Mouse (Mus musculus): ENCODE results near the gene Nfe2l1. TPM values are rescaled to one million over a fixed set of nuclear protein-coding genes. Genes with fewer than 3 reads are reported as not detected.
"Not testable (repeated sequence)": the region's sequence is repeated elsewhere in the genome, so short reads cannot be mapped to it uniquely, and the experiment has no call there.

Nfe2l1 gene
- polyA plus RNA-seq, 1 experiment from 2014 or later = 65.7 TPM

DNA sequence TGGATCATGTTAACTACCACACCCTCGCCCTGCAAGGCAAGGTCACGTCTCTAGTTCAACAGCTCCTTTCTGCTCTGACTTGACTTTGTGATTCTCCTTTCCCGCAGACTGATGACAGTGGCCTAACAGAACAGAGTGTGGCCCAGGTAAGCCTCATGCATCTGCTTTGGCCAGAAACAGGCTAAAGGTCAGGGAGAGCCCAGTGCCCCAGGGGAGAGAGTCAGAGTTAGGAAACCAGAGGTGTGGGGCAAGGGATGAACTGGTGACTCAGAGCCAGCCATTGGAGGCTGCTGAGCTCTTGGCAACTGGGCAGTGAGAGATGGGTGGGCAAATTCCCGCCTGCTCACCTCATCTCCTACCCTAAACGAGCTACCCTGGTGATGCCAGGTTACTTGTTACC, 27.7 kb upstream of the Nfe2l1 start:
- WGBS = 69% methylated on average over 5 of the region's 5 CpGs
- Histone ChIP-seq H3K4me1 (ENCODE audit: control insufficient read depth, insufficient read depth, low read length) (peaks cover 11% of the 10 kb centered on the region; the same call in 1 of the 2 replicates), H3K4me3 (replicated peaks; ENCODE audit: low read length) (no peak overlapping the region)

GRCm38 (mm10) chr11:96849681-96850467, 20.1 kb upstream of the Nfe2l1 start, which contains the start of gene Copz2:
TSS of gene Copz2 (plus strand) at chr11:96849870.
- peak; percentile 92 for ATAC-seq (ENCODE audit: insufficient read depth, low FRiP score)
- no peaks in the 10 kb centered on the region for H3K27me3 ChIP-seq (ENCODE audit: control insufficient read depth, insufficient read depth, low read length)
- no peaks in the 10 kb centered on the region for H3K36me3 ChIP-seq (ENCODE audit: control insufficient read depth, insufficient read depth, low read length)
- WGBS = 1% methylated on average over 54 of the region's 60 CpGs
- H3K4me3 ChIP-seq (replicated peaks; ENCODE audit: low read length) = peak within 1 kb of the TSS; percentile 72
- H3K4me1 ChIP-seq (ENCODE audit: control insufficient read depth, insufficient read depth, low read length) = peaks cover 7% of the 10 kb centered on the region; the same call in 1 of the 2 replicates
- peak within 1 kb of the TSS; percentile 84 for H3K9ac ChIP-seq (ENCODE audit: low read length)
- H3K4me2 ChIP-seq (ENCODE audit: low read depth, low read length) = peak within 1 kb of the TSS; percentile 75
- H3K9me3 ChIP-seq (replicated peaks; ENCODE audit: control insufficient read depth, low read length) = no peaks in the 10 kb centered on the region; the same call in 1 of the 2 replicates
- H3K27ac ChIP-seq (ENCODE audit: low read length) = peak within 1 kb of the TSS; percentile 75

More for the DNA sequence above, 27.7 kb upstream of the Nfe2l1 start:
- Histone ChIP-seq H3K27ac (ENCODE audit: low read length) (no peak overlapping the region), H3K9me3 (replicated peaks; ENCODE audit: control insufficient read depth, low read length) (no peaks in the 10 kb centered on the region), H3K9ac (ENCODE audit: low read length) (no peak overlapping the region), H3K27me3 (ENCODE audit: control insufficient read depth, insufficient read depth, low read length) (no peaks in the 10 kb centered on the region), H3K36me3 (ENCODE audit: control insufficient read depth, insufficient read depth, low read length) (no peaks in the 10 kb centered on the region), H3K4me2 (ENCODE audit: low read depth, low read length) (no peak overlapping the region)
- ATAC-seq (ENCODE audit: insufficient read depth, low FRiP score) = no peak

DNA sequence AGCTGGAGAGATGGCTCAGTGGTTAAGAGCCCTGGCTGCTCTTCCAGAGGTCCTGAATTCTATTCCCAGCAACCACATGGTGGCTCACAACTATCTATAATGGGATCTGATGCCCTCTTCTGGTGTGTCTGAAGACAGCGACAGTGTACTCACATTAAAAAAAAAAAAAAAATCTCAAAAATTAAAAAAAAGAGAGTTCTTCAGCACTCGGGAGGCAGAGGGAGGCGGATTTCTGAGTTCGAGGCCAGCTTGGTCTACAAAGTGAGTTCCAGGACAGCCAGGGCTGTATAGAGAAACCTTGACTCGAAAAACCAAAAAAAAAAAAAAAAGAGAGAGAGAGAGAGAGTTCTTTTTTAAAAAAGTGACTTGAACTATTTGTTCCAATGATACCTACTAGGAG, 19.4 kb upstream of the Nfe2l1 start:
- not testable (repeated sequence) for H3K9me3 ChIP-seq (replicated peaks; ENCODE audit: control insufficient read depth, low read length); ATAC-seq (ENCODE audit: insufficient read depth, low FRiP score); H3K4me1 ChIP-seq (ENCODE audit: control insufficient read depth, insufficient read depth, low read length); H3K36me3 ChIP-seq (ENCODE audit: control insufficient read depth, insufficient read depth, low read length); H3K27me3 ChIP-seq (ENCODE audit: control insufficient read depth, insufficient read depth, low read length)
- Histone ChIP-seq H3K27ac (ENCODE audit: low read length) (peak overlapping the region; percentile 72; the same call in 1 of the 2 replicates), H3K9ac (ENCODE audit: low read length) (peak overlapping the region; percentile 84; the same call in 1 of the 2 replicates), H3K4me3 (replicated peaks; ENCODE audit: low read length) (peak overlapping the region; percentile 72), H3K4me2 (ENCODE audit: low read depth, low read length) (peak overlapping the region; percentile 75)
- 73% methylated on average over 5 of the region's 5 CpGs for WGBS

- no peak overlapping the region for H3K4me3 ChIP-seq (replicated peaks; ENCODE audit: low read length)
- 66% methylated on average over 9 of the region's 9 CpGs for WGBS
- H3K9me3 ChIP-seq (replicated peaks; ENCODE audit: control insufficient read depth, low read length) = no peaks in the 10 kb centered on the region; the same call in 1 of the 2 replicates
- H3K27ac ChIP-seq (ENCODE audit: low read length) = no peak overlapping the region
- H3K9ac ChIP-seq (ENCODE audit: low read length) = no peak overlapping the region
- H3K4me2 ChIP-seq (ENCODE audit: low read depth, low read length) = no peak overlapping the region
- no peak for ATAC-seq (ENCODE audit: insufficient read depth, low FRiP score)
- no peaks in the 10 kb centered on the region for H3K36me3 ChIP-seq (ENCODE audit: control insufficient read depth, insufficient read depth, low read length)
- peaks cover 7% of the 10 kb centered on the region; the same call in 1 of the 2 replicates for H3K4me1 ChIP-seq (ENCODE audit: control insufficient read depth, insufficient read depth, low read length)
- H3K27me3 ChIP-seq (ENCODE audit: control insufficient read depth, insufficient read depth, low read length) = no peaks in the 10 kb centered on the region
Measured at GRCm38 (mm10) chr11:96848694-96849093, 18.9 kb upstream of the Nfe2l1 start.

- H3K4me1 ChIP-seq (ENCODE audit: control insufficient read depth, insufficient read depth, low read length) = peaks cover 7% of the 10 kb centered on the region; the same call in 1 of the 2 replicates
- no peaks in the 10 kb centered on the region for H3K36me3 ChIP-seq (ENCODE audit: control insufficient read depth, insufficient read depth, low read length)
- H3K4me2 ChIP-seq (ENCODE audit: low read depth, low read length) = no peak overlapping the region
- no peak overlapping the region for H3K9ac ChIP-seq (ENCODE audit: low read length)
- H3K9me3 ChIP-seq (replicated peaks; ENCODE audit: control insufficient read depth, low read length) = no peaks in the 10 kb centered on the region; the same call in 1 of the 2 replicates
- no peaks in the 10 kb centered on the region for H3K27me3 ChIP-seq (ENCODE audit: control insufficient read depth, insufficient read depth, low read length)
- ATAC-seq (ENCODE audit: insufficient read depth, low FRiP score) = no peak
- 47% methylated on average over 3 of the region's 3 CpGs for WGBS
- H3K27ac ChIP-seq (ENCODE audit: low read length) = no peak overlapping the region
- no peak overlapping the region for H3K4me3 ChIP-seq (replicated peaks; ENCODE audit: low read length)
Measured at GRCm38 (mm10) chr11:96847240-96847639, 17.5 kb upstream of the Nfe2l1 start.

DNA sequence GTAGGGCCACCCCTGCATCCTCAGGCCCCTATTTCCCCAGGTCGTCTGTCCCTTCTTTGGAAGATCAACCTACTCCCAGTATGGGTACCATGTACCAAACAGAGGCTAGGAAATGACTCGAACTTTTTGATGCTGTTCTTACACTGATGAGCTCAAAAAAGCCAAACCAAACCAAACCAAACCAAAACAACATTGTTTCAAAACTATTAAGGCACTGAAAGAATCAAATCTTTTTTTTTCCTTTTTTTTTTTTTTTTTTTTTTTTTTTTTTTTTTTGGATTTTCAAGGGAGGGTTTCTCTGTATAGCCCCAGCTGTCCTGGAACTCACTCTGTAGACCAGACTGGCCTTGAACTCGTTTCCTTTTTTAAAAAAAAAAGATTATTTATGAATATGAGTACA, 13.9 kb upstream of the Nfe2l1 start:
- Histone ChIP-seq H3K9ac (ENCODE audit: low read length) (no peak overlapping the region), H3K9me3 (replicated peaks; ENCODE audit: control insufficient read depth, low read length) (no peaks in the 10 kb centered on the region; the same call in 1 of the 2 replicates), H3K36me3 (ENCODE audit: control insufficient read depth, insufficient read depth, low read length) (no peaks in the 10 kb centered on the region), H3K4me3 (replicated peaks; ENCODE audit: low read length) (no peak overlapping the region), H3K27me3 (ENCODE audit: control insufficient read depth, insufficient read depth, low read length) (no peaks in the 10 kb centered on the region), H3K4me1 (ENCODE audit: control insufficient read depth, insufficient read depth, low read length) (no peaks in the 10 kb centered on the region), H3K27ac (ENCODE audit: low read length) (no peak overlapping the region), H3K4me2 (ENCODE audit: low read depth, low read length) (no peak overlapping the region)
- no peak for ATAC-seq (ENCODE audit: insufficient read depth, low FRiP score)
- 51% methylated on average over 3 of the region's 3 CpGs for WGBS

DNA sequence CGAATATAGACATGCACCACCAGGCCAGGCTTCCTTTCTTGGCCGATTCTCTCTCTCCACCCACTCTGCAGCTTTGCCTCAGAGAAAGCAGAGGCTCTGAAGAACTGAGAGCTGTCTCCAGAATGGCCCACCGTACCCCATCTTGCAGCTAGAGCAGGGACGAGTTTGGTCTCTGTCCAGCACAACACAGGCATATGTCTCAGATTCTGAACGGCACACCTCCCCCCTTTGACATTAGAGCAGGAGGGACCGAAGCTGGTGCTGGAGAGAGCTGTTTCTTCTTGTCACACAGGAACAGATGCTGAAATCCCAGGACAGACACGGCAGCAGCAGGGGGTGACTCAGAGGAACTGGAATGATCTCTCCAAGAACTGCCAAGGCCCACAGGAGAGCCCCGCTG, 10.5 kb upstream of the Nfe2l1 start:
- Histone ChIP-seq H3K27me3 (ENCODE audit: control insufficient read depth, insufficient read depth, low read length) (no peaks in the 10 kb centered on the region), H3K36me3 (ENCODE audit: control insufficient read depth, insufficient read depth, low read length) (no peaks in the 10 kb centered on the region), H3K4me3 (replicated peaks; ENCODE audit: low read length) (no peak overlapping the region), H3K9ac (ENCODE audit: low read length) (0 out of 2 replicates have a peak overlapping the region, but pooled peaks have one; percentile 44), H3K4me1 (ENCODE audit: control insufficient read depth, insufficient read depth, low read length) (no peaks in the 10 kb centered on the region), H3K4me2 (ENCODE audit: low read depth, low read length) (no peak overlapping the region), H3K27ac (ENCODE audit: low read length) (no peak overlapping the region), H3K9me3 (replicated peaks; ENCODE audit: control insufficient read depth, low read length) (no peaks in the 10 kb centered on the region)
- whole genome bisulfite sequencing = 44% methylated on average over 8 of the region's 8 CpGs
- ATAC-seq (ENCODE audit: insufficient read depth, low FRiP score) = no peak

DNA sequence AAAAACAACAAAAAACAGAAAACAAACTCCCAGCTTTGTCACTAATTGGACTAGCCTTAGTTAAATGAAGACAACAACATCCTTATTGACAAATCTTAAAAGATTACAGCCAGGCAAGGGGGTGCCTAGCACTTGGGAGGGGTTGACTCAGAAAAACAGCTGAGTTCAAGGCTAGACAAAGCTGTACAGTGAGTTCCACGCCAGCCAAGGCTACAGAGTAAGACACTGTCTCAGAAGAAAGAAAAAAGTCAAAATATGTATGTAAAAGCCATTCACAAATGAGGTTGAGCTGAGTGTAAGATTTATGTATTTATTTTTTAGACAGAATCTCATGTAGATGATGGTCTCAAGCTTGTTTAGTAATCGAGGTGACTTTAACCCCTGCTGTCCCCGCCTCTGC, 10.1 kb upstream of the Nfe2l1 start:
- Histone ChIP-seq H3K4me3 (replicated peaks; ENCODE audit: low read length) (no peak overlapping the region), H3K27ac (ENCODE audit: low read length) (no peak overlapping the region), H3K9ac (ENCODE audit: low read length) (0 out of 2 replicates have a peak overlapping the region, but pooled peaks have one; percentile 44), H3K4me2 (ENCODE audit: low read depth, low read length) (no peak overlapping the region), H3K4me1 (ENCODE audit: control insufficient read depth, insufficient read depth, low read length) (no peaks in the 10 kb centered on the region), H3K36me3 (ENCODE audit: control insufficient read depth, insufficient read depth, low read length) (no peaks in the 10 kb centered on the region), H3K27me3 (ENCODE audit: control insufficient read depth, insufficient read depth, low read length) (no peaks in the 10 kb centered on the region), H3K9me3 (replicated peaks; ENCODE audit: control insufficient read depth, low read length) (no peaks in the 10 kb centered on the region)
- 57% methylated on average over 3 of the region's 3 CpGs for WGBS
- ATAC-seq (ENCODE audit: insufficient read depth, low FRiP score) = no peak

- no peak overlapping the region for H3K4me2 ChIP-seq (ENCODE audit: low read depth, low read length)
- H3K9ac ChIP-seq (ENCODE audit: low read length) = no peak overlapping the region
- no peaks in the 10 kb centered on the region for H3K36me3 ChIP-seq (ENCODE audit: control insufficient read depth, insufficient read depth, low read length)
- no peaks in the 10 kb centered on the region for H3K4me1 ChIP-seq (ENCODE audit: control insufficient read depth, insufficient read depth, low read length)
- H3K27me3 ChIP-seq (ENCODE audit: control insufficient read depth, insufficient read depth, low read length) = no peaks in the 10 kb centered on the region
- H3K27ac ChIP-seq (ENCODE audit: low read length) = no peak overlapping the region
- ATAC-seq (ENCODE audit: insufficient read depth, low FRiP score) = no peak
- WGBS = 80% methylated on average over 7 of the region's 7 CpGs
- no peaks in the 10 kb centered on the region for H3K9me3 ChIP-seq (replicated peaks; ENCODE audit: control insufficient read depth, low read length)
- no peak overlapping the region for H3K4me3 ChIP-seq (replicated peaks; ENCODE audit: low read length)
Measured at GRCm38 (mm10) chr11:96839428-96839827, 9.7 kb upstream of the Nfe2l1 start.

All from stomach, embryonic 16.5 days (tissue).